Mouse (Mus musculus) embryo, embryonic 11.5 days (tissue): ENCODE measurements at regions not wholly inside any gene's neighbourhood (a gene's known extent, or its start where the extent isn't known, plus 50 kb on each side); places are given as distances from the start of the nearest gene placed in this dataset.

Experiments used
- DNase-seq: peaks from one replicate; pipeline ENCODE4 v3.0.0-alpha.2; 2012; ENCODE audit warnings: low read depth, low spot score

DNA sequence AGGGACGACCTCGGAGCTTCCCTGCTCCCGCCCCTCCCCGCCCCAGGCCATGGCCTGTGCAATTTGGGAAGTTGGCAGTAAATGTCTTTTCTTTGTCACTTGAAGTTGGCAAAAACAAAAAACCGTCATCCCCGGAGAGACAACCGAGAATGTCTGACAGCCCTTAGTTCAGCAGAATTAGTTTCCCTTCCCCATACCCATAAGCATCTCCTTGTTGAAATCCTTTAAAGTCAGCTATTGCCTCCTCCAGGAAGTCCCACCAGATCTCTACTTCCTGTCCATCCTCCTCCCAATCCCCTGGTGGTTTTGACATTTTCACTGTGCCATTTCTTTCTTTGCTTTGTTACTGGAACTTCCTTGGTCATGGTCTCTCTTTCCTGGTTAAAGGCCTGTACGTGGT lies 54.8 kb downstream of the Foxb1 start:
- DNase-seq = no peak

- DNase-seq = no peak
These were observed 55.7 kb downstream of the Foxb1 start for GRCm38 (mm10) chr9:69705071-69705470.

DNA sequence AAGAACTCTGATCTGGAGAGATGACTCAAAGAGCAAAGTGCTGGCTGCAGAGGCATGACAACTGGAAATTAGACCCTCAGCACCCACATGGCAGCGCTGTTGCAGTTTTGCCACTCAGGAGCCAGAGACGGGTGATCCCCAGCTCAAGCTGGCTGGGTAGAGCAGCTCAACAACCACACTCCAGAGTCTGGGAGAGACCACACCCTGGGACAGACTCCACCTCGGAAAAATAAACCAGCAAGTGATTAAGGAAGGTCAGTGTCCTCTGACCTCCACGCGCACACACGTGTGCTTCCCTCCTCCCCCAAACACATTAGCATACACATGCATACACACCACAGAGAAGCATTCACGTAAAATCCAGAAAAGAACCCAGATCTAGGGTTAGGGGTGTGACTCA lies 57.0 kb downstream of the Foxb1 start:
- DNase-seq = no peak

- DNase-seq = no peak
These were observed 58.4 kb downstream of the Foxb1 start for GRCm38 (mm10) chr9:69702156-69702928.

DNA sequence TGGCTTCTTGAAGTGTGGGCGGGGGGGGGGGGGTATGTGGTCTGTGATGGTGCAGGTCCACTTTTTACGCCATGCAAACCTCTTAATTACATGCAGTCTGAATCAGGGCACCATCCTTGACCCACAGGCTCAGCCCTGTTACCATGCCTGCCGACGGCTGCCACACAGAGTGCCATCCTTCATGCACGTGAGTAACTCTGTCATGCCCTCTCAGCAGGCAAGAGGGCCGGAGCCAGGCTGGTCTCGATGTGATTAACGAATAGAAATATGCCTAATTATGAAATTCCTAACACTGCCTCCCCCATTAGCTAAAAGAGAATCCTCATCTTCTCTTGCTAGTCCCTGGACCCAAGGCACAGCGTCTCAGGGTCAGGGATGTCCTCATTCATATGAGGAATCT lies 60.0 kb downstream of the Foxb1 start:
- DNase-seq = no peak

GRCm38 (mm10) chr9:69691756-69692155 lies 69.0 kb downstream of the Foxb1 start:
- DNase-seq = no peak

DNA sequence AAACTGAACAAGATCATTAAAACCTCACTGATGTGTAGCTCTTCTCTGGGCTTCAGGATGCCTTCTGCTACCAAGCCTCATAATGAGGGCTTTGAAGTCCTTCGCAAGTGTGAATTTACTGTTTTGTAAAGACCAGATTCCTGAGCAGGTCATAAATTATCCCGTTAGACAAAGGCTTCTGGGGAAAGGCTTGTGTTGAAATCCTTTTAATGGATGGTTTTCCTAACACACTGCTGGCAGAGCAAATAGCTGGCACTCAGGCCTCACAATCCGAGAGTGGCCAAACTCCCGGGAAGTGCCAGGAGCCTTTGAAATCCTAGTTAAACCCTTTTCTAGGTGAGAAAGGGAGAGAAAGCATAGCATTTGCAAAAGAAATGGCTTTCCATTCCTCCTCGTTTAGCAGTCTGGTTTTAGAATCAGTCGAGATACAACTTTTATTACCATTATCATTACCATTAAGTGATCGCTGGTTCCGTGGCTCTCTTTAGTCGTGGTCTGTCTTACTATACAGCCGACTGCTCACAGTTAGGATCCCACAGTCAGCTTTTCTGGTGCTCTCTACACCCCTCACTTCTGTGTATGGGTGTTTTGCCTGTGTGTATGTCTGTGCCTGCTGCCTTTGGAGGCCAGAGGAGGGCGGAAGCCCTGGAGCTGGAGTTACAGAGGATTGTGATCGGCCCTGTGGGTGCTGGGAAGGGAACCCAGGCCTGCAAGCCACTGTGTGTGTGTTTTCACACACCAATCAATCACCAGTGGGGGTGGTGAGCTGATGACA lies 73.2 kb downstream of the Foxb1 start:
- DNase-seq = no peak

DNA sequence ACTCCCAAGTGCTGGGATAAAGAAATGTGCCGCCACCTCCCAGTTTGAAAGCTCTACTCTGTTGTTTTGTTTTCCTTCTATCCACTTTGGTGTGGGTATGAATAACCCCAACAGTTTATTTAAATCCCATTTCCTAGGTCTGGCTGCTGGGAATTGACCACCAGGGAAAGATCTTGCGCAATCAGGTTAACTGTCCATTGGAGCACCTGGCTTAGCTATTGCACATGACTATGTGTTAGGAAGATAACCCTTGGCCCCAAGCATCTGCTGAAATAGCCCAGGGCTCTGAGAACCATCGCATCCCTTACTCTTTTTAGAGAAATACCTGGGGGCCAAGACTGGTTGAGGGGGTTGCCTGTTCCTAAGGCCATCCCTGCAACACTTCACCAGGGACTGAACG lies 74.0 kb downstream of the Foxb1 start:
- no peak for DNase-seq

DNA sequence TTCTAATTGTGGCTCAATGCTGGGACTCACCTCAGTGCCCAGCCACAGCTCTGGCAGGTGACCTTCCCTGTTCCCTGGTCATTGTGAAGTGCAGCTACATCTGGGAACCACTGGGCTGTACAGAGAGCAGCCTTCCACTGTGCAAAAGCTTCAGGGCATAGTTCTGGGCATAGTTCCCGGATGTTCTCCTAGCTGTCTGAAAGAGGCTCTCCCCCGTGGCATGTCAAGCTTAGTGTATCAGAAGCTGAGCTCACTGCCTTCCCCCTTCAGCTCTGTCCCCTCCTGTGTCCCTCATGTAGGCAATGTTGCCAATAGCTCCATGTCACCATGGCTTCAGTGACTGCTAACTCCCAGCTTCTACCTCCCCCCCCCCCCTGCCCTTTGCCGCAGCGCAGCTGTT lies 75.1 kb downstream of the Foxb1 start:
- no peak for DNase-seq

DNA sequence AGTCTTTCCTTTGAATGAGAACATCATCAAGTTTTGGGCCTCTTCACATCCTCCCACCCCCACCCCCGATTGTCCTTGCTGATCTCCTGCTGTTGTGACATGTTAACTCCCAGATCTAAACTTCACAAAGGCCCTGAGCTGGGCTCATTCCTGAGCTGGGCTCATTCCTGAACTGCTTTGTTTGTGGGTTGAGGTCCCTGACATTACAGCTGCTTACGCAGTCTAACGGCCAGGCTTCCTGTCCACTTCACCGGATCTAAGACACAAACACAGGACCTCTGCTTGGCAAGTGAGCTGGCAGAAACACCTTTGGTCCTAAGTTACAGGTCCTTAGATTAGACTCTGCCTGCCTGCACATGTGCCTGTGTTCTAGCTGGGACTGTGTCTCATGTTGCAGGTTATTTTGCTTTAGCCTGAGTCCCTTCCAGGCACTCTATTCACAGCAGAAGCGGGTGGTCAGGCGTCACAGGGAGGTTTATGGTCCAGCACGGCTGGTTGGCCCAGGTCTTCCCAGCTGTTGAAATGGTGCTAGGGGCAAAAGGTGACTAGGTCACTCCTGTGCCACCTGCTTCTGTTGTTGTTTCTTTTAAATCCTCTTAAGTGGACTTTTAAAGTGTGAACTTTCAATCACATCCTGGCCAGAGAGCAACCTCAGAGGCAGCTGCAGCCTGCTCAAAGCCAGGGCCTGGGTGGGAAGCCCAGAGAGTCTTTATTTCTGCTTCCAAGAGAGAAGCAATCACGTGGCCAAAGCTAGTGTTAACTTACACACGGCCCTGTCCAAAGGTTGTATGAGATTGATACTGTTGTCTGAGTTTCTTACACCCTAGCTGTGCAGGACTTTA lies 79.1 kb downstream of the Foxb1 start:
- DNase-seq = no peak

- DNase-seq = no peak
These were observed 82.1 kb downstream of the Foxb1 start for GRCm38 (mm10) chr9:69678634-69679033.

DNA sequence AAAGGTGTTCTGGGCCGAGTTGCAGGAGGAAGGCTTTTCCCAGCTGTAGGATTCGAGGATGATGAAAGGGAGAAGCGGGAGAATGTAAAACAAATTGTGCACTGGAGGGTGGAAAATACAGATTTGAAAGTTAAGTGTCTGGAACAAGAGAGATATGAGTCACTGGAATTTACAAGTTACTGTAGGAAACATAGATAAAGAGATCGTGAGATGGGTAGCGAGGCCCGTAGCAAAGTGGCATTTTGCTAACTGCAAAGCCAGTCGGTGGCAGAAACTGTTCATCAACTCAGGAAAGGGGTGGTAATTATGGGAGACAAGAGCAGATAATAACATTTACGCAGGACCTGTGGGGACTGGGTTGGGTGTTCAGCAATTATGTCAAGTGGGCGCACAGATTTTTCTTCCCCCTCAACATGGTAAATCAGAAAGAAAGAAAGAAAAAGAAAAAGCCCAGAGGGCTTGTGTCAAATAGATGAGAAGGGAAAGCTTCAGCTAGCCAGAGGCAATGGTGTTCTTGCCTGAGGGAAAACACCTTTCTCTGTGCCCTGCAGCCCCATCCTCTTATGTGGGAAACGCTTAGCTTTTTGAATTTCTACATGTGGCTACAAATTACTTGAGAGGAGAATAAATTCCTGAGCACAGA lies 87.2 kb downstream of the Foxb1 start:
- DNase-seq = no peak

- DNase-seq = no peak
These were observed 87.9 kb downstream of the Foxb1 start for GRCm38 (mm10) chr9:69672657-69673462.

DNA sequence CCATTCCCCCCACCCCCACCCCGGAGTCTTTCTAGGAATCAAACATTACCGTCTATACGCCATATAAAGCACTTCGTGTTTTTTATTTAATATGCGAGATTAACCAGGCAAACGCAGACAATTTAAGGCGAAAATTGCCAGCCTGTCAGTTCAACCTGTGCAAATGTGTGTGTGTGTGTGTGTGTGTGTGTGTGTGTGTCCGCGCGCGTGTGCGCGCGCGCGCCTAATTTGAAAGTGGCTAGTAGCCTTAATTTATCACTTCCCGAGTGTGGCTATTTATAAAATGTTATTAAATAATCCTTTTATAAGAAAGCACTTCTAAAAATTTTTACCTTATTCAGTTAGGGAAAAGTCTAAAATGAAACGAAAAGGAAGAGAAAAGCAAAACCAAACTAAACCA lies 89.5 kb downstream of the Foxb1 start:
- no peak for DNase-seq

DNA sequence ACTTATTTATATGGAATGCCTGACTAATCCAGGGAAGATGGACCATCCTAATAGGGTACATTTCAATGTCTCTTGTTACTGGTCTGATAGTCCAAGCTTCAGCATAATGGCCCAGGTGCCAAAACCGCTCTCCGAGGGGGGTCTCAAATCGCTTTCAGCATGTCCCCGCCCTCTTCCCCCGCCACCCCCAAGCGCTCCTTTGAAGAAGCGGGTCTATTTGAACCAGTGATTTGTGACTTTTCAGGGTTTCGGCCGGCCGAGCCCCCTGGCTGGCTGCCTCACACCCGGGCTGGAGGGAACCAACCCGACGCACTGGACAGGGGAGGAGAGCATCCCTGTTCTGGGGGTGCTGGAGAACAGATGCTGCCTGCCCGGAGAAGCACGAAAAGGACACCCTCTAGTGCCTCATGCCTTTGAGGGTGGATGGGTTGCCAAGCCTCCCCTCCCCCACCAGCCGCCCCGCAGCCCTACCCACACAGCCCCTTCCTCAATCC lies 90.1 kb downstream of the Foxb1 start:
- DNase-seq = no peak

DNA sequence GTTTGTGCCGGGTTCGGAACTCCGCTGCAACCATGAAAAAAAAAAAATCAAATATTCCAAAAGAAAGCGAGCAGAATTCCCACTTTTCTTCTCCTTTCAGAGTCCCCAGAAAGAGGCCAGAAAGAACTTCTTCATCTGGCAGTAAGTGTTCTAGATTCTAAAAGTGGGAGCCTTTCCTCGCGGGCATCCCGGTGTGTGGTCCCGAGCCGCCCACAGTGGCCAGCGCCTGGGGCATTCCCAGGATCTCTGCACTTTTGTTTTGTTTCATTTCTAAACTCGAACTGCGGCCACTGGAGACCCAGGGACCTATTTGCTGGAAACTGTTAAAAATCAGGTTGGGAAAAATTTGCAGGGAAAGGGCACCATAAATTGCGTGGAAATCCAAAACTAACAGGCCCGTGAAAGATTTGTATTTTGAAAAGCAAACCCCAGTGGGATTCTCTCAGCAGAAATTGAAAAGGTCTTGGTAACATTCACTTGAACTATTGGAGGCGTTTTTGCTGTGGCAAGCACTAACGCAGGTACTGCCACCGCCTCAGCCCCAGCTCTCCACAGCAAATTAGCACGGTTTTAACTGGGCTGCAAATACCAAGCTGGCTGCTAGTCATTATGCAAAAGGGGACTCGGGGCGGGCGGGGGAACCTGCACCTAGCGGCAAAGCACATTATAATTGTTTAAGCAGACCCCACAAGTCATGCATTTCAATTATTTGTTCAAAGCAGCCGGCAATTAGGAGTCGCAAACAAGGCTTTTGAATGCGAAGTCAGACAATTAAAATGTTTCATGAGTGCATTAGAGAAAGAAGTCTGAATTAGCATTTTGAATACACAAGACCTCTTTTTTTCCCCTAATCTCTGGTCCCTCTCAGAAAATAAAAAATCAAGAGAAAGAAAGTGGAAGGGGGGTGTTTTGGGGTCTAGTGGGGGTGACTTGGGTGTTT lies 90.9 kb downstream of the Foxb1 start:
- DNase-seq = no peak

DNA sequence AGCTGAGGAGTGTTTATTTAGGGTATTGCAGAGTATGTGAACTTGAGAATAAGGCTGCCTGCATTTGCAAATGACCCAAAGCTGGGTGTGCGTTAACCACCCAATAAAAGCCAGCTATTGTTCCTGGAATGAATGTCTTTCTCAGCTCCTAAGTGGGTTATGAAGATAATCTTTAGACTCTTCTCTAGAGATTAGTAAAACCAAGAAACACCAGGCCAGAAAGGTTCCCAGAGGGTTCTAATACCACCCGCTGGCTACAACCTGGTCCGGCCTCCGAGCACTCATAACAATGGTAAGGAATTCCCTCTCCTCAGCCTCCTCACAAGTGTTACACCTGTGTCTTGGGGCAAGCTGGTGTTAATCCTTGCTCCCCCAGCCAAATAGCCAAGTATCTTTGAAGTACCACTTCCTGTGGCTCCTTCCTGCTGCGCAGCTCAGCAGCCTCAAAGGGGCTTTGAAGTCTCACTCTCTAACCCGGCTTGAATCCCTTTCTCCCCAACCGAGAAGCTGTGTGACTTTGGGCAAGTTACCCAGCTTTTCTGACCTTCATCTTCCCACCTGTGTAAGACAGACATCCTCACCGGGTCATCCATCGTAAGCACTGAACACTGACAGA lies 92.2 kb downstream of the Foxb1 start:
- DNase-seq = no peak

GRCm38 (mm10) chr9:69667064-69667533 lies 93.6 kb downstream of the Foxb1 start:
- DNase-seq = no peak

- no peak for DNase-seq
These were observed 96.5 kb downstream of the Foxb1 start for GRCm38 (mm10) chr9:69664201-69664600.
